In the genomic region with DNA sequence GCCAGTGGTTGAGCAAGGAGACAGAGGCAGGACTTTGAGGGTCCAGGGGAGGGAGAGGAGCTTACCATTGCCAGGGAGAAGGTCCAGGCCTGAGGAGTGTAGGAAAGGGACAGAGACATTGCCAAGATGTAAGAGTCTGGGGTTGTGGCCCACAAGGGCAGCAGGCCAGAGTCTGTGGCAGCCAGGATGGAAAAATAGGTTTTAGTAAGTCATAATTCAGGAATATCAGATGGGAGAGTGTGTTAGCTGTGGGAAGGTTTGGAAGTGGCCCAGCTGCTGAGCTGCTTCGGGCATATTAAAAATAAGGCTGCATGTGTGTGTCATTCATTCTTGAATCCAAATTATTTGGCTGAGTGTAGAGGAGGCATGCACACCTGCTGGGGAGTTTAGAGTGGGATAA, we compare ENCODE assay signal across 15 mouse cellular contexts. TPM values are rescaled to one million over a fixed set of nuclear protein-coding genes. Genes with fewer than 3 reads are reported as not detected.
A peak's percentile ranks its signal among the peaks of the same experiment; 100 is the strongest.
DNase-seq lines count a peak whose midpoint lies in the region; TF ChIP-seq lines count a peak whose summit lies in the region.
"Had no signal": no experiment of that assay in that cellular context is flagged by ENCODE, and none has a peak within 500 bp of the region (broad histone marks: within the 10 kb centered on the region; RNA-seq: fewer than 3 reads in every experiment).

No protein-coding gene starts in this region.

- DNase-seq in heart, adult 18-20 months, result peak; percentile 17
- DNase-seq in heart, postnatal 4 days, result no peak
- DNase-seq in lung, postnatal 14 days, result peak; percentile 2
- DNase-seq in lung, adult 2 months, result no peak
- peak; percentile 82 for DNase-seq in cerebellum, adult 9-10 months
- peak; percentile 49 for DNase-seq in gonadal fat pad, adult 2 months (ENCODE audit: low read depth)
- no peak for DNase-seq in midbrain, embryonic 10.5 days (ENCODE audit: low spot score)
- no peak for DNase-seq in adrenal gland, postnatal 25 days
- DNase-seq: kidney, adult 11 months; thymus, postnatal 36 days had no signal

- no peaks in the 10 kb centered on the region for H3K4me1 ChIP-seq in lung, adult 2 months (ENCODE audit: control insufficient read depth, insufficient read depth, low read length)
- no peaks in the 10 kb centered on the region for H3K4me1 ChIP-seq in midbrain, embryonic 10.5 days
- H3K4me1 ChIP-seq: hindbrain, embryonic 13.5 days; neural tube, embryonic 12.5 days had no signal

- WGBS in lung, adult 2 months, result 65% methylated on average over 1 of the region's 1 CpGs
- 97% methylated on average over 1 of the region's 1 CpGs for WGBS in midbrain, embryonic 10.5 days

- no peaks in the 10 kb centered on the region for H3K27me3 ChIP-seq in midbrain, embryonic 10.5 days (ENCODE audit: low read depth, poor library complexity, severe bottlenecking)
- H3K27me3 ChIP-seq: hindbrain, embryonic 13.5 days; neural tube, embryonic 12.5 days had no signal

- no peak overlapping the region for H3K27ac ChIP-seq in midbrain, embryonic 10.5 days (replicated peaks)
- H3K27ac ChIP-seq: hindbrain, embryonic 13.5 days; kidney, postnatal 0 days; liver, embryonic 14.5 days; neural tube, embryonic 12.5 days had no signal

- peaks cover 36% of the 10 kb centered on the region for H3K36me3 ChIP-seq in midbrain, embryonic 10.5 days
- H3K36me3 ChIP-seq: neural tube, embryonic 12.5 days had no signal

- no peak for TF ChIP-seq POLR2A in lung, adult 2 months (IDR thresholded peaks at IDR 0.05; ENCODE audit: borderline replicate concordance, extremely low read depth, low read depth, low read length)

- no peaks in the 10 kb centered on the region for H3K9me3 ChIP-seq in midbrain, embryonic 10.5 days (replicated peaks)
- H3K9me3 ChIP-seq: hindbrain, embryonic 13.5 days; neural tube, embryonic 12.5 days had no signal

- no peak for TF ChIP-seq CTCF in lung, adult 2 months (IDR thresholded peaks at IDR 0.05; ENCODE audit: insufficient read depth, low read length)

- no peak overlapping the region for H3K4me3 ChIP-seq in lung, adult 2 months (replicated peaks; ENCODE audit: extremely low read depth, low read depth, low read length)
- H3K4me3 ChIP-seq in midbrain, embryonic 10.5 days, result no peak overlapping the region
- H3K4me3 ChIP-seq: hindbrain, embryonic 13.5 days; neural tube, embryonic 12.5 days had no signal

RNA-seq across cellular contexts. Expression of gene Armh4, which starts 11.4 kb away (rescaled TPM):
- 10 to 100 TPM in 1 of 2 experiments, 1 to 10 TPM in 1; 6.9 to 10.2 TPM for total RNA-seq in heart, adult 18-20 months (2021)
- 10 to 100 TPM in 1 of 2 experiments, 1 to 10 TPM in 1; 9.9 to 10.8 TPM for total RNA-seq in heart, postnatal 4 days (2021)
- 1.6 and 2.3 TPM in 2 replicates for polyA plus RNA-seq in lung, adult 2 months (2012; rRNA removed)
- polyA plus RNA-seq in gonadal fat pad, adult 2 months (2012; rRNA removed), result 3.2 and 3.9 TPM in 2 replicates
- 57.4 and 63.5 TPM in 2 replicates for polyA plus RNA-seq in midbrain, embryonic 10.5 days (2016; fragmentation: Nextera tagmentation; extraction: Ambion mirVana)
- 0.86 and 0.97 TPM in 2 replicates for total RNA-seq in adrenal gland, postnatal 25 days (2021)
- total RNA-seq: monocyte, adult 5-6 weeks had no signal

Comparison
In these comparisons a context has a peak if more than half of its experiments do, and no peak if none do; other contexts are left out.
1. DNase-seq: peak in heart, adult 18-20 months (2 of 2), lung, postnatal 14 days (single experiment), cerebellum, adult 9-10 months (single experiment) and gonadal fat pad, adult 2 months (single experiment); none in heart, postnatal 4 days (single experiment), lung, adult 2 months (single experiment), midbrain, embryonic 10.5 days (single experiment) and adrenal gland, postnatal 25 days (single experiment).